Mouse (Mus musculus) embryonic fibroblast, embryonic 13.5 days (primary cell): ENCODE data around the gene Lrp6.

Source experiments
- CTCF ChIP-seq: IDR thresholded peaks from 2 replicates; pipeline ENCODE4 v1.5.1; 2011; ENCODE audit warnings: mild to moderate bottlenecking, control low read depth, low read length, moderate library complexity, borderline replicate concordance; ENCODE audit not compliant: insufficient read depth
- POLR2A ChIP-seq: IDR thresholded peaks from 2 replicates; pipeline ENCODE4 v1.6.1; 2011; ENCODE audit warnings: low read depth, mild to moderate bottlenecking, control low read depth, low read length, moderate library complexity

DNA sequence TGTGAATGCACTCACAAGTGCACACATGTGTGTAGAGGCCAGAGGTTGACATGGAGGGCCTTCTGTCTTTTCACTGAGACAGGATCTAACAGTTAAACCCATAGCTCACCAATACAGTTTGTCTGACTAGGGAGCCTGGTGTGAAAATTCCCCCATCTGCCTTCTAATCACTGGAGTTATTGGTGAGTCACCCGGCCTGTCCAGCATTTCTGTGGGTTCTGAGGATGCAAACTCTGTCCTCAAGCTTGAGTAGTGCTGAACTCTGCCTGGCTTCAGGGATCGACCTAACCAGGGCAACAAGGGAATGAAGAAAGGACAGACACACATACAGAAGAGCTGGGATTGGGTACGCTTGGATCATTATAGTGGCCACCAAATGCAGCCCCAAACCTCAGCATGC is 125.0 kb downstream of the Lrp6 start:
- TF ChIP-seq POLR2A (no peak), CTCF (no peak)
